Mouse (Mus musculus): ENCODE measurements at regions not wholly inside any gene's neighbourhood (a gene's known extent, or its start where the extent isn't known, plus 50 kb on each side); places are given as distances from the start of the nearest gene placed in this dataset.
A peak's percentile ranks its signal among the peaks of the same experiment; 100 is the strongest.

GRCm38 (mm10) chr2:170945401-170946105 lies 213.9 kb downstream of the Dok5 start:
- no peak for DNase-seq (ENCODE audit: low read depth, low spot score)

GRCm38 (mm10) chr2:170946106-170946657 lies 214.6 kb downstream of the Dok5 start:
- DNase-seq (ENCODE audit: low read depth, low spot score): no peak

- no peak for DNase-seq (ENCODE audit: low read depth, low spot score)
These were observed 215.6 kb downstream of the Dok5 start for GRCm38 (mm10) chr2:170947236-170947635.

GRCm38 (mm10) chr2:170954626-170955025 lies 223.0 kb downstream of the Dok5 start:
- DNase-seq (ENCODE audit: low read depth, low spot score): no peak

GRCm38 (mm10) chr2:170956766-170957165 lies 225.2 kb downstream of the Dok5 start:
- DNase-seq (ENCODE audit: low read depth, low spot score): no peak

GRCm38 (mm10) chr2:170960396-170960795 lies 228.8 kb downstream of the Dok5 start:
- DNase-seq (ENCODE audit: low read depth, low spot score): no peak

- DNase-seq (ENCODE audit: low read depth, low spot score): no peak
These were observed 230.9 kb downstream of the Dok5 start for GRCm38 (mm10) chr2:170962481-170962880.

- DNase-seq (ENCODE audit: low read depth, low spot score): peak; percentile 10
These were observed 237.8 kb downstream of the Dok5 start for GRCm38 (mm10) chr2:170969430-170969829.

- no peak for DNase-seq (ENCODE audit: low read depth, low spot score)
These were observed 253.8 kb downstream of the Dok5 start for GRCm38 (mm10) chr2:170985357-170985756.

- no peak for DNase-seq (ENCODE audit: low read depth, low spot score)
These were observed 266.8 kb downstream of the Dok5 start for GRCm38 (mm10) chr2:170998378-170998777.

GRCm38 (mm10) chr2:171000165-171000564 lies 268.6 kb downstream of the Dok5 start:
- no peak for DNase-seq (ENCODE audit: low read depth, low spot score)

- no peak for DNase-seq (ENCODE audit: low read depth, low spot score)
These were observed 296.9 kb downstream of the Dok5 start for GRCm38 (mm10) chr2:171028481-171028880.

All from mesoderm, embryonic 11.5 days (tissue).